Mouse (Mus musculus) ES-Bruce4 (cell line): ENCODE results near the gene Mrpl54. TPM values are rescaled to one million over a fixed set of nuclear protein-coding genes. Genes with fewer than 3 reads are reported as not detected.
A peak's percentile ranks its signal among the peaks of the same experiment; 100 is the strongest.

Experiments
- H3K27ac ChIP-seq: 2 replicates; pipeline ENCODE4 v1.5.1; 2012; ENCODE audit warnings: low read length, inconsistent platforms; ENCODE audit not compliant: insufficient read depth
- H3K27me3 ChIP-seq: 2 replicates; pipeline ENCODE4 v1.6.1; 2012; ENCODE audit warnings: mild to moderate bottlenecking, low read length, inconsistent platforms; ENCODE audit not compliant: control insufficient read depth, poor library complexity, insufficient read depth, severe bottlenecking
- H3K36me3 ChIP-seq: 2 replicates; pipeline ENCODE4 v1.6.1; 2012; ENCODE audit warnings: inconsistent platforms, mild to moderate bottlenecking, low read length, moderate library complexity; ENCODE audit not compliant: control insufficient read depth, poor library complexity, insufficient read depth, severe bottlenecking
- H3K4me1 ChIP-seq: one replicate; pipeline ENCODE4 v1.8.1; 2011; ENCODE audit warnings: low read length; ENCODE audit not compliant: control insufficient read depth, insufficient read depth
- H3K4me3 ChIP-seq: 2 replicates; pipeline ENCODE4 v1.5.1; 2011; ENCODE audit warnings: low read depth, mild to moderate bottlenecking, low read length
- H3K9ac ChIP-seq: 2 replicates; pipeline ENCODE4 v1.6.1; 2012; ENCODE audit warnings: low read depth, mild to moderate bottlenecking, inconsistent platforms; ENCODE audit not compliant: poor library complexity, severe bottlenecking
- H3K9me3 ChIP-seq: replicated peaks from 2 replicates; pipeline ENCODE4 v1.6.1; 2012; ENCODE audit warnings: mild to moderate bottlenecking, low read length, inconsistent platforms; ENCODE audit not compliant: control insufficient read depth, poor library complexity, insufficient read depth, severe bottlenecking
- CTCF ChIP-seq: IDR thresholded peaks from one replicate; pipeline ENCODE4 v1.8.1; 2011; ENCODE audit warnings: low read depth, low read length
- EP300 ChIP-seq: IDR thresholded peaks from 2 replicates; pipeline ENCODE4 v1.6.1; 2011; ENCODE audit warnings: low read depth, low read length; ENCODE audit not compliant: insufficient read depth
- POLR2A ChIP-seq: IDR thresholded peaks from one replicate; pipeline ENCODE4 v1.8.1; 2011; ENCODE audit warnings: low read length; ENCODE audit not compliant: insufficient read depth
- polyA plus RNA-seq: library from polyadenylated mRNA; stranded (reverse); fragments of >200 nt; gene quantifications from 2 replicates; pipeline ENCODE4 v1.2.4, GENCODE M21; 2011; ENCODE audit warnings: low read depth; ENCODE audit not compliant: missing spikeins, insufficient read depth, insufficient read length

The Mrpl54 gene
- polyA plus RNA-seq, 1 experiment = 52.2 TPM

- H3K27me3 ChIP-seq = no peaks in the 10 kb centered on the region
- peak overlapping the region; percentile 32; the same call in 1 of the 2 replicates for H3K4me3 ChIP-seq
- H3K27ac ChIP-seq = 0 out of 2 replicates have a peak overlapping the region, but pooled peaks have one; percentile 2
- no peaks in the 10 kb centered on the region for H3K9me3 ChIP-seq
- H3K36me3 ChIP-seq = no peaks in the 10 kb centered on the region
- TF ChIP-seq EP300 (no peak), POLR2A (no peak), CTCF (no peak)
- no peak overlapping the region for H3K9ac ChIP-seq
- H3K4me1 ChIP-seq = peaks cover 5% of the 10 kb centered on the region
Observed at GRCm38 (mm10) chr10:81288601-81289000, 21.9 kb upstream of the Mrpl54 start.

DNA sequence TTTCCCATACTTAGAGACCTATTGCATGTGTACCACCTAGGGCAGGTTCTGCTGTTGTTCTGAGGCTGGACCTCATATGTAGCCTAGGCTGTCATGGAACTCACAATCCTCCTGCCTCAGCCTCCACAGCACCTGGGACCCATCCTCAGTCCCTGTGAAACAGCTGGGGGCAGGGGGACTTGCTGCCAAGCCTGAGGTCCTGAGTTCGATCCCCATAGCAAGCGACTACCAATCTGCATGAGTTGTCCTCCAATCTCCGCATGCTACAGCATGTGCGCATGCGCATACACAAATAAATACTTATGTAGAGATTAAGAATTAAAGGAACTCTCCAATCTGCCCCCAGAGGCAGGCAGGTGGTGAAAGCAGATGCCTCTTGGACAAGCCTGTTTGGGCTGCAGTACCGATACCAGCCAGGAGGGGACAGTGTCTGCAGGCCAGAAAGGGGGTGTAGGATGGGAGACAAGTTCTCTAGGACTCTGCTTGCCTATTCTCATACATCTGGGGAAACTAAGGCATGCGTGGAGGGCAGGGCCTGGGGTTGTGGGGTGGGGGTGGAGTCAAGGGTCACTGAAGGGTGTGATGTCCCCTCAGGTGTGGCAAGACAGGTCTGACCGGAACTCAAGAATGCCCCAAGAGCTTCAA is 20.9 kb upstream of the Mrpl54 start:
- Histone ChIP-seq H3K9me3 (no peaks in the 10 kb centered on the region), H3K27ac (no peak overlapping the region), H3K27me3 (no peaks in the 10 kb centered on the region), H3K9ac (no peak overlapping the region), H3K4me1 (peaks cover 7% of the 10 kb centered on the region), H3K36me3 (no peaks in the 10 kb centered on the region), H3K4me3 (peak overlapping the region; percentile 32; the same call in 1 of the 2 replicates)
- TF ChIP-seq CTCF (no peak), POLR2A (no peak), EP300 (no peak)

- H3K4me3 ChIP-seq = peak overlapping the region; percentile 90; the same call in 1 of the 2 replicates
- 0 out of 2 replicates have a peak overlapping the region, but pooled peaks have one; percentile 35 for H3K27ac ChIP-seq
- peaks cover 7% of the 10 kb centered on the region for H3K4me1 ChIP-seq
- peak overlapping the region; percentile 58; the same call in 1 of the 2 replicates for H3K9ac ChIP-seq
- no peaks in the 10 kb centered on the region for H3K27me3 ChIP-seq
- no peaks in the 10 kb centered on the region for H3K9me3 ChIP-seq
- H3K36me3 ChIP-seq = no peaks in the 10 kb centered on the region
- TF ChIP-seq EP300 (no peak), CTCF (no peak), POLR2A (no peak)
Observed at GRCm38 (mm10) chr10:81286586-81286985, 19.9 kb upstream of the Mrpl54 start.

GRCm38 (mm10) chr10:81285694-81286450 is 19.1 kb upstream of the Mrpl54 start:
- TF ChIP-seq EP300 (no peak), POLR2A (no peak), CTCF (no peak)
- Histone ChIP-seq H3K36me3 (no peaks in the 10 kb centered on the region), H3K4me1 (peaks cover 7% of the 10 kb centered on the region), H3K9me3 (no peaks in the 10 kb centered on the region), H3K4me3 (peak overlapping the region; percentile 90), H3K9ac (peak overlapping the region; percentile 58), H3K27ac (peak overlapping the region; percentile 35; the same call in 1 of the 2 replicates), H3K27me3 (no peaks in the 10 kb centered on the region)

GRCm38 (mm10) chr10:81284719-81285118 is 18.0 kb upstream of the Mrpl54 start:
- no peaks in the 10 kb centered on the region for H3K9me3 ChIP-seq
- H3K4me3 ChIP-seq = peak overlapping the region; percentile 79
- peak overlapping the region; percentile 34 for H3K27ac ChIP-seq
- no peaks in the 10 kb centered on the region for H3K27me3 ChIP-seq
- peaks cover 9% of the 10 kb centered on the region for H3K4me1 ChIP-seq
- no peaks in the 10 kb centered on the region for H3K36me3 ChIP-seq
- peak overlapping the region; percentile 58 for H3K9ac ChIP-seq
- no peak for TF ChIP-seq CTCF
- TF ChIP-seq EP300 = no peak
- no peak for TF ChIP-seq POLR2A
